Mouse (Mus musculus): ENCODE measurements around the gene Dcaf12. TPM values are rescaled to one million over a fixed set of nuclear protein-coding genes. Genes with fewer than 3 reads are reported as not detected.
A peak's percentile ranks its signal among the peaks of the same experiment; 100 is the strongest.

Gene Dcaf12
- polyA plus RNA-seq (2012; rRNA removed): 37.7 and 42.9 TPM in 2 replicates

DNA sequence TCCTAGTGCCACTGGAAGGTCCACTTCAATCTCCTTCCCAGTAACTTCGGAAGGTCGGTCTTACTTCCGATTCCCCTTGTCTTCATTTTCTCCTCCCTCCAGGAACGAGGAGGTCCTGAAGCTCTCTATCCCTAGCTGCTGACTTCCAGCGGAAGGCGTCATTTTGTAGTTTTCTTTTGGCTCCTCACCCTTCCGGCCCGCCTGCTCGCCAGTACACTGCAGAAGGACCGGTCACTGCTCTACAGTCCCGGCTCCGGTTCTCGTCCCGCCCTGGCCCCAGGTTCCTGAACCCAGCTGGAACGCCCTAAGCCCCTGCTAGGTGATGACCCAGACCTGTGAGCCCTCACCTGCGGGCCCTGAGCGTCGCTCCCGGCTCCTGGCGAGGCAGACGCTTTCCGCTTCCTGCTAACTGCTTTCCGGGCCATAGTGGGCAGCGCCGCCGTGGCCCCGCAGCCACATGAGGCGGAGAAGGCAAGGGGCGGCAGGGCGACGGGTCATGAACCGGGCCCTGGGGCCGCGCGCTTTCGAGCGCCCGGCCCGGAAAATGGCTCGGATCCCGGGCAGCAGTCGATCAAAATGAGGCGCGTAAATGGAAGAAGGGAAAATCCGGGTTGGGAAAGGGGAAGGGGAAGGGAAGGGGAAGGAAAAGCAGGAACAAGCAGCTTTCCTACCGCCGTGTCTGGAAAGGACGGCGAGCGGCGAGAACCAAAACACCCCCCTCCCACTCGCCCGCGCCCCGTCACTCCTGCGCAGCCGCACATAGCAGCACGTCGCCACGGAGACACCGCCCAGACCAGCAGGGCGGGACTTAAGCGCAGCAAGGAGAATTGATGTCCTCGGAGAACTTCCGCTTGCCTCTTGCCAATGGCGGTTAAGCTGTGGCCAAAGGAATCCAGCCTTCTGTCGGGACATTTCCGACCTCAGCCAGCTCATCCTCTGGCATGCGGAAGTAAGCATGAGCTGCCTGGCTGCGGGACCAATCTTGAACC, at the start of gene Dcaf12:
Gene Dcaf12, minus strand, starts transcription at position 749 of the 989 bp plus-strand sequence.
- Histone ChIP-seq H3K36me3 (ENCODE audit: control insufficient read depth, insufficient read depth, low read length) (peaks cover 6% of the 10 kb centered on the region), H3K4me3 (ENCODE audit: control insufficient read depth, insufficient read depth, low read length) (peak within 1 kb of the TSS; percentile 85), H3K4me1 (replicated peaks; ENCODE audit: control insufficient read depth, insufficient read depth, low read length) (peaks cover 11% of the 10 kb centered on the region), H3K27ac (ENCODE audit: control insufficient read depth, insufficient read depth, low read length) (peak within 1 kb of the TSS; percentile 30; the same call in 1 of the 2 replicates), H3K27me3 (ENCODE audit: control insufficient read depth, insufficient read depth, low read length) (no peaks in the 10 kb centered on the region)
- under 1% methylated on average over 70 of the region's 70 CpGs for WGBS
- peak; percentile 75 for TF ChIP-seq POLR2A (IDR thresholded peaks at IDR 0.05; ENCODE audit: control insufficient read depth, extremely low read depth, insufficient read depth, low read length, poor library complexity)
- 0 out of 2 replicates have a peak, but pooled peaks have one; percentile 23 for TF ChIP-seq CTCF (IDR thresholded peaks at IDR 0.05; ENCODE audit: borderline replicate concordance, control insufficient read depth, extremely low read depth, insufficient read depth, low read length, poor library complexity)
- peak; percentile 93 for DNase-seq

- no peak overlapping the region for H3K4me3 ChIP-seq (ENCODE audit: control insufficient read depth, insufficient read depth, low read length)
- TF ChIP-seq POLR2A (IDR thresholded peaks at IDR 0.05; ENCODE audit: control insufficient read depth, extremely low read depth, insufficient read depth, low read length, poor library complexity) (no peak), CTCF (IDR thresholded peaks at IDR 0.05; ENCODE audit: borderline replicate concordance, control insufficient read depth, extremely low read depth, insufficient read depth, low read length, poor library complexity) (no peak)
- no peak overlapping the region for H3K27ac ChIP-seq (ENCODE audit: control insufficient read depth, insufficient read depth, low read length)
- no peaks in the 10 kb centered on the region for H3K27me3 ChIP-seq (ENCODE audit: control insufficient read depth, insufficient read depth, low read length)
- 93% methylated on average over 3 of the region's 3 CpGs for WGBS
- no peak for DNase-seq
- H3K36me3 ChIP-seq (ENCODE audit: control insufficient read depth, insufficient read depth, low read length): no peaks in the 10 kb centered on the region
- H3K4me1 ChIP-seq (replicated peaks; ENCODE audit: control insufficient read depth, insufficient read depth, low read length): peaks cover 2% of the 10 kb centered on the region
Measured at GRCm38 (mm10) chr4:41361059-41361458, 46.4 kb upstream of the Dcaf12 start.

DNA sequence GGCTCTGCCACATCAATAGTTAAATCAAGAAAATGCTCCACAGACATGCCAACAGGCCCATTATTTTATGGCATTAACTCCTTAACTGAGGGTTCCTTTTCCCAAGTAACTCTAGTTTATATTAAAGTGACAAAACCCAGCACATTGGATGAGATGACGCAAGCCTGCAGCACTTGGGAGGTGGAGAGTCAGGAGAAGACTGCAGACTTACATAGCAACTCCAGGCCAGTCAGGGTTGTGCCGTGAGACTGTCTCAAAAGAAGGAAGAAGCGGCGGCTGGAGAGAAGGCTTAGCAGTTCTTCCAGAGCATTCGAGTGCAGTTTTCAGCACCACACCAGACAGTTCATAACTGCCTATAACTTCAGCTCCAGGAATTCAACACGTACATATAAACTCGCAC, 44.7 kb upstream of the Dcaf12 start:
- DNase-seq: no peak
- Histone ChIP-seq H3K36me3 (ENCODE audit: control insufficient read depth, insufficient read depth, low read length) (no peaks in the 10 kb centered on the region), H3K4me1 (replicated peaks; ENCODE audit: control insufficient read depth, insufficient read depth, low read length) (peaks cover 2% of the 10 kb centered on the region), H3K27me3 (ENCODE audit: control insufficient read depth, insufficient read depth, low read length) (no peaks in the 10 kb centered on the region), H3K27ac (ENCODE audit: control insufficient read depth, insufficient read depth, low read length) (no peak overlapping the region), H3K4me3 (ENCODE audit: control insufficient read depth, insufficient read depth, low read length) (no peak overlapping the region)
- TF ChIP-seq CTCF (IDR thresholded peaks at IDR 0.05; ENCODE audit: borderline replicate concordance, control insufficient read depth, extremely low read depth, insufficient read depth, low read length, poor library complexity): no peak
- no peak for TF ChIP-seq POLR2A (IDR thresholded peaks at IDR 0.05; ENCODE audit: control insufficient read depth, extremely low read depth, insufficient read depth, low read length, poor library complexity)
- 98% methylated on average over 7 of the region's 7 CpGs for WGBS

- WGBS: 70% methylated on average over 2 of the region's 2 CpGs
- peaks cover 2% of the 10 kb centered on the region for H3K4me1 ChIP-seq (replicated peaks; ENCODE audit: control insufficient read depth, insufficient read depth, low read length)
- H3K36me3 ChIP-seq (ENCODE audit: control insufficient read depth, insufficient read depth, low read length): no peaks in the 10 kb centered on the region
- no peak for DNase-seq
- TF ChIP-seq CTCF (IDR thresholded peaks at IDR 0.05; ENCODE audit: borderline replicate concordance, control insufficient read depth, extremely low read depth, insufficient read depth, low read length, poor library complexity) (no peak), POLR2A (IDR thresholded peaks at IDR 0.05; ENCODE audit: control insufficient read depth, extremely low read depth, insufficient read depth, low read length, poor library complexity) (no peak)
- H3K27ac ChIP-seq (ENCODE audit: control insufficient read depth, insufficient read depth, low read length): no peak overlapping the region
- H3K4me3 ChIP-seq (ENCODE audit: control insufficient read depth, insufficient read depth, low read length): no peak overlapping the region
- no peaks in the 10 kb centered on the region for H3K27me3 ChIP-seq (ENCODE audit: control insufficient read depth, insufficient read depth, low read length)
Measured at GRCm38 (mm10) chr4:41358669-41359068, 44.0 kb upstream of the Dcaf12 start.

DNA sequence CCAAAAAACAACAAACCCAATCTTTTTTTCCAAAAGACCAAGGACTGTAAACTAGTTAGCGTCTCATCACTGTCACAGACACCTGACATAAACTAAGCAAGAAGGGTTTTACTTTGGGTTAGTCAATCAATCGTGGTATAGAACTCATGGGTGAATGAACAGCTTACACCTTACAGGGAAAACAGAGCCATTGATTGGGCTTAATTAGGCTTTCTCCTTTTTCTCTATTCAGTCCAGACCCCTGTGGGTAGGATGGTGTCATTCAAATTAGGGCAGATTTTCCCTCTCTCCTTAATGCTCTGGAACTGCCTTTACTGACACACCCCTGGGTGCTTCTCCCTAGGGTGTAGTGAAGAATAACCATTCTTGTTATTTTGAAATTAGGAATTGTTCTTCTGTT, 42.5 kb upstream of the Dcaf12 start:
- no peaks in the 10 kb centered on the region for H3K36me3 ChIP-seq (ENCODE audit: control insufficient read depth, insufficient read depth, low read length)
- H3K4me1 ChIP-seq (replicated peaks; ENCODE audit: control insufficient read depth, insufficient read depth, low read length): no peaks in the 10 kb centered on the region
- no peak overlapping the region for H3K4me3 ChIP-seq (ENCODE audit: control insufficient read depth, insufficient read depth, low read length)
- WGBS: 96% methylated on average over 2 of the region's 2 CpGs
- TF ChIP-seq POLR2A (IDR thresholded peaks at IDR 0.05; ENCODE audit: control insufficient read depth, extremely low read depth, insufficient read depth, low read length, poor library complexity) (no peak), CTCF (IDR thresholded peaks at IDR 0.05; ENCODE audit: borderline replicate concordance, control insufficient read depth, extremely low read depth, insufficient read depth, low read length, poor library complexity) (no peak)
- DNase-seq: no peak
- H3K27ac ChIP-seq (ENCODE audit: control insufficient read depth, insufficient read depth, low read length): no peak overlapping the region
- no peaks in the 10 kb centered on the region for H3K27me3 ChIP-seq (ENCODE audit: control insufficient read depth, insufficient read depth, low read length)

- TF ChIP-seq POLR2A (IDR thresholded peaks at IDR 0.05; ENCODE audit: control insufficient read depth, extremely low read depth, insufficient read depth, low read length, poor library complexity): no peak
- no peak for TF ChIP-seq CTCF (IDR thresholded peaks at IDR 0.05; ENCODE audit: borderline replicate concordance, control insufficient read depth, extremely low read depth, insufficient read depth, low read length, poor library complexity)
- no peak overlapping the region for H3K4me3 ChIP-seq (ENCODE audit: control insufficient read depth, insufficient read depth, low read length)
- H3K36me3 ChIP-seq (ENCODE audit: control insufficient read depth, insufficient read depth, low read length): no peaks in the 10 kb centered on the region
- DNase-seq: no peak
- H3K27me3 ChIP-seq (ENCODE audit: control insufficient read depth, insufficient read depth, low read length): no peaks in the 10 kb centered on the region
- no peaks in the 10 kb centered on the region for H3K4me1 ChIP-seq (replicated peaks; ENCODE audit: control insufficient read depth, insufficient read depth, low read length)
- WGBS: 84% methylated on average over 1 of the region's 1 CpGs
- no peak overlapping the region for H3K27ac ChIP-seq (ENCODE audit: control insufficient read depth, insufficient read depth, low read length)
Measured at GRCm38 (mm10) chr4:41353265-41353664, 38.6 kb upstream of the Dcaf12 start.

Measured in thymus, adult 2 months (tissue).